Mouse (Mus musculus) midbrain, embryonic 16.5 days (tissue): ENCODE measurements around the gene Pde8b. TPM values are rescaled to one million over a fixed set of nuclear protein-coding genes. Genes with fewer than 3 reads are reported as not detected.
A peak's percentile ranks its signal among the peaks of the same experiment; 100 is the strongest.

Experiments used
- ATAC-seq: fragments of 200-750 bp; cut with Nextera tagmentation; 2 replicates; pipeline ENCODE4 v1.8.0; 2017; ENCODE audit warnings: moderate TSS enrichment
- H3K27ac ChIP-seq: fragments of 300-500 bp; sonication (generic); 2 replicates; pipeline ENCODE4 v1.5.1; 2014; ENCODE audit warnings: mild to moderate bottlenecking, low read length, mixed read lengths
- H3K27me3 ChIP-seq: fragments of 300-500 bp; sonication (generic); 2 replicates; pipeline ENCODE4 v1.6.1; 2014; ENCODE audit warnings: low read depth, low read length, mixed read lengths; ENCODE audit not compliant: control insufficient read depth, insufficient read depth
- H3K36me3 ChIP-seq: fragments of 300-500 bp; sonication (generic); 2 replicates; pipeline ENCODE4 v1.6.1; 2014; ENCODE audit warnings: mild to moderate bottlenecking, low read length, moderate library complexity, mixed read lengths; ENCODE audit not compliant: control insufficient read depth, insufficient read depth
- H3K4me1 ChIP-seq: fragments of 300-500 bp; sonication (generic); 2 replicates; pipeline ENCODE4 v1.6.1; 2014; ENCODE audit warnings: mild to moderate bottlenecking, low read length, mixed read lengths; ENCODE audit not compliant: control insufficient read depth, insufficient read depth
- H3K4me2 ChIP-seq: fragments of 300-500 bp; sonication (generic); 2 replicates; pipeline ENCODE4 v1.6.1; 2014; ENCODE audit warnings: mild to moderate bottlenecking, low read length, mixed read lengths
- H3K4me3 ChIP-seq: fragments of 300-500 bp; sonication (generic); 2 replicates; pipeline ENCODE4 v1.5.1; 2014; ENCODE audit warnings: low read depth, mild to moderate bottlenecking, low read length, moderate library complexity, mixed read lengths
- H3K9ac ChIP-seq: fragments of 300-500 bp; sonication (generic); 2 replicates; pipeline ENCODE4 v1.6.1; 2014; ENCODE audit warnings: low read depth, low read length, mixed read lengths
- H3K9me3 ChIP-seq: fragments of 300-500 bp; sonication (generic); replicated peaks from 2 replicates; pipeline ENCODE4 v1.6.1; 2014; ENCODE audit warnings: mild to moderate bottlenecking, low read length, mixed read lengths; ENCODE audit not compliant: control insufficient read depth, poor library complexity, severe bottlenecking
- WGBS: fragments of 180-500 bp; shearing (Covaris S2); extraction: QIAGEN DNeasy Blood & Tissue Kit; methylation state at CpG from one replicate; pipeline ENCODE4 v1.1.7; 2014; 5-methylcytosine and 5-hydroxymethylcytosine counted together
- polyA plus RNA-seq: library from polyadenylated mRNA; unstranded; fragments of >200 nt; fragmentation: Nextera tagmentation; extraction: Ambion mirVana; gene quantifications from 2 replicates; pipeline ENCODE4 v1.2.1, GENCODE M21; 2015

Gene Pde8b
- polyA plus RNA-seq, 1 experiment from 2014 or later = 11.0 TPM

- WGBS = 80% methylated on average over 7 of the region's 7 CpGs
- Histone ChIP-seq H3K4me1 (no peaks in the 10 kb centered on the region), H3K27me3 (no peaks in the 10 kb centered on the region), H3K4me3 (no peak overlapping the region), H3K36me3 (peaks cover 3% of the 10 kb centered on the region; the same call in 1 of the 2 replicates), H3K9ac (no peak overlapping the region), H3K9me3 (no peaks in the 10 kb centered on the region), H3K4me2 (no peak overlapping the region), H3K27ac (no peak overlapping the region)
- ATAC-seq = no peak
Measured at GRCm38 (mm10) chr13:95009261-95009660, 240.9 kb downstream of the Pde8b start.

GRCm38 (mm10) chr13:95007281-95007680 lies 242.9 kb downstream of the Pde8b start:
- H3K9me3 ChIP-seq = no peaks in the 10 kb centered on the region
- H3K36me3 ChIP-seq = peaks cover 3% of the 10 kb centered on the region; the same call in 1 of the 2 replicates
- H3K4me2 ChIP-seq = no peak overlapping the region
- ATAC-seq = no peak
- H3K9ac ChIP-seq = no peak overlapping the region
- 86% methylated on average over 8 of the region's 8 CpGs for WGBS
- no peak overlapping the region for H3K27ac ChIP-seq
- no peaks in the 10 kb centered on the region for H3K27me3 ChIP-seq
- H3K4me3 ChIP-seq = no peak overlapping the region
- no peaks in the 10 kb centered on the region for H3K4me1 ChIP-seq

- H3K27ac ChIP-seq = no peak overlapping the region
- no peak overlapping the region for H3K4me2 ChIP-seq
- H3K4me3 ChIP-seq = no peak overlapping the region
- H3K9me3 ChIP-seq = no peaks in the 10 kb centered on the region
- H3K36me3 ChIP-seq = no peaks in the 10 kb centered on the region
- H3K9ac ChIP-seq = no peak overlapping the region
- no peaks in the 10 kb centered on the region for H3K4me1 ChIP-seq
- WGBS = 70% methylated on average over 5 of the region's 5 CpGs
- no peak for ATAC-seq
- no peaks in the 10 kb centered on the region for H3K27me3 ChIP-seq
Measured at GRCm38 (mm10) chr13:94990516-94990915, 259.6 kb downstream of the Pde8b start.

- Histone ChIP-seq H3K9ac (no peak overlapping the region), H3K4me2 (no peak overlapping the region), H3K27me3 (no peaks in the 10 kb centered on the region), H3K4me3 (no peak overlapping the region), H3K27ac (no peak overlapping the region), H3K9me3 (no peaks in the 10 kb centered on the region), H3K36me3 (no peaks in the 10 kb centered on the region), H3K4me1 (peaks cover 13% of the 10 kb centered on the region)
- no peak for ATAC-seq
- 28% methylated on average over 7 of the region's 7 CpGs for WGBS
Measured at GRCm38 (mm10) chr13:94979081-94979480, 271.1 kb downstream of the Pde8b start.

- H3K9me3 ChIP-seq = no peaks in the 10 kb centered on the region
- peak within 1 kb of the TSS; percentile 81 for H3K4me3 ChIP-seq
- ATAC-seq = peak; percentile 98
- no peaks in the 10 kb centered on the region for H3K36me3 ChIP-seq
- H3K27me3 ChIP-seq = no peaks in the 10 kb centered on the region
- peak within 1 kb of the TSS; percentile 98 for H3K27ac ChIP-seq
- peak within 1 kb of the TSS; percentile 99 for H3K9ac ChIP-seq
- H3K4me2 ChIP-seq = peak within 1 kb of the TSS; percentile 52
- 2% methylated on average over 68 of the region's 68 CpGs for WGBS
- H3K4me1 ChIP-seq = peaks cover 13% of the 10 kb centered on the region
Measured at GRCm38 (mm10) chr13:94976219-94977186, 273.6 kb downstream of the Pde8b start, which contains the start of gene Wdr41. Gene Wdr41, plus strand, starts transcription at chr13:94976344.

GRCm38 (mm10) chr13:94975828-94976218 lies 274.3 kb downstream of the Pde8b start:
- Histone ChIP-seq H3K4me1 (peaks cover 13% of the 10 kb centered on the region), H3K27ac (peak overlapping the region; percentile 98), H3K9me3 (no peaks in the 10 kb centered on the region), H3K4me3 (peak overlapping the region; percentile 81), H3K36me3 (no peaks in the 10 kb centered on the region), H3K9ac (peak overlapping the region; percentile 99; the same call in 1 of the 2 replicates), H3K4me2 (peak overlapping the region; percentile 52), H3K27me3 (no peaks in the 10 kb centered on the region)
- no peak for ATAC-seq
- WGBS = 15% methylated on average over 9 of the region's 9 CpGs

Other genes with a start within 250 kb of the Pde8b start
- 30.2 and 35.5 TPM in 2 replicates for gene Zbed3, start 73.3 kb upstream of the Pde8b start, polyA plus RNA-seq
- gene Aggf1, start 125.0 kb upstream of the Pde8b start, polyA plus RNA-seq = 35.0 and 37.7 TPM in 2 replicates
- gene Crhbp, start 194.6 kb upstream of the Pde8b start, polyA plus RNA-seq = 2.9 and 3.7 TPM in 2 replicates
- gene S100z, start 228.4 kb upstream of the Pde8b start, polyA plus RNA-seq = not detected in 2 replicates